Mouse (Mus musculus): ENCODE results near the gene Ybx2. TPM values are rescaled to one million over a fixed set of nuclear protein-coding genes. Genes with fewer than 3 reads are reported as not detected.

Ybx2 gene
- total and polyA plus RNA-seq, 3 experiments = 0.25 to 0.39 TPM; not detected in 1

- peak; percentile 85 for TF ChIP-seq ELF1 (IDR thresholded peaks at IDR 0.05; ENCODE audit: low read depth, low read length)
- TF ChIP-seq MYC (IDR thresholded peaks at IDR 0.05; ENCODE audit: low read depth, low read length) = no peak
- peak; percentile 70 for TF ChIP-seq ETS1 (conservative IDR thresholded peaks at IDR 0.05; ENCODE audit: low read depth, low read length)
- peak; percentile 34; the same call in 1 of the 2 replicates for TF ChIP-seq JUN (IDR thresholded peaks at IDR 0.05; ENCODE audit: insufficient read depth, low read depth, low read length)
- TF ChIP-seq CHD2 (IDR thresholded peaks at IDR 0.05; ENCODE audit: low read length) = no peak
- TF ChIP-seq USF2 (conservative IDR thresholded peaks at IDR 0.05; ENCODE audit: low read depth, low read length) = no peak
- TF ChIP-seq EP300 (IDR thresholded peaks at IDR 0.05; ENCODE audit: low read length) = no peak
- TF ChIP-seq MEF2A (IDR thresholded peaks at IDR 0.05; ENCODE audit: borderline replicate concordance, low read depth, low read length) = no peak
- peak; percentile 52; the same call in 1 of the 2 replicates for TF ChIP-seq IRF4 (IDR thresholded peaks at IDR 0.05; ENCODE audit: low read depth, low read length)
- no peak for TF ChIP-seq ZC3H11A (IDR thresholded peaks at IDR 0.05; ENCODE audit: low read depth, low read length)
- peak; percentile 89 for TF ChIP-seq SIN3A (IDR thresholded peaks at IDR 0.05; ENCODE audit: low read length)
- peak; percentile 85 for TF ChIP-seq ZNF384 (IDR thresholded peaks at IDR 0.05; ENCODE audit: low read depth, low read length)
- TF ChIP-seq NELFE (IDR thresholded peaks at IDR 0.05; ENCODE audit: low read depth, low read length) = peak; percentile 72
Measured at GRCm38 (mm10) chr11:69980196-69981140, 44.9 kb downstream of the Ybx2 start (continued).

- H3K36me3 ChIP-seq (replicated peaks in 1 of 2; ENCODE audit: control insufficient read depth in 1 of 2, insufficient read depth in 1 of 2, low read length in 1 of 2) = peaks cover 29 to 57% of the 10 kb centered on the region in 2 experiments
- peaks cover 2% of the 10 kb centered on the region for H3K9me3 ChIP-seq (replicated peaks; ENCODE audit: low read length)
- H3K4me1 ChIP-seq (ENCODE audit: control insufficient read depth in 1 of 2, insufficient read depth in 2 of 2) = peaks cover 5 to 33% of the 10 kb centered on the region in 2 experiments
- no peaks in the 10 kb centered on the region for H3K27me3 ChIP-seq (replicated peaks)
- peaks cover 45% of the 10 kb centered on the region for H3K79me2 ChIP-seq (replicated peaks; ENCODE audit: control insufficient read depth, extremely low read depth, insufficient read depth, poor library complexity, severe bottlenecking)
- TF ChIP-seq BHLHE40 (IDR thresholded peaks at IDR 0.05; ENCODE audit: low read depth, low read length) = 0 out of 2 replicates have a peak, but pooled peaks have one; percentile 4
- TF ChIP-seq IRF4 (IDR thresholded peaks at IDR 0.05; ENCODE audit: low read depth, low read length) = 0 out of 2 replicates have a peak, but pooled peaks have one; percentile 10
- peak; percentile 55; the same call in 1 of the 2 replicates for TF ChIP-seq SIN3A (IDR thresholded peaks at IDR 0.05; ENCODE audit: low read length)
- TF ChIP-seq MXI1 (IDR thresholded peaks at IDR 0.05; ENCODE audit: low read depth, low read length) = peak; percentile 22; the same call in 1 of the 2 replicates
- TF ChIP-seq CHD1 (IDR thresholded peaks at IDR 0.05; ENCODE audit: low read depth, low read length) = no peak
- TF ChIP-seq CTCF (conservative IDR thresholded peaks at IDR 0.05 in 1 of 2, IDR thresholded peaks at IDR 0.05 in 1 of 2; ENCODE audit: low read depth in 2 of 2, low read length in 2 of 2) = no peak
- TF ChIP-seq RCOR1 (conservative IDR thresholded peaks at IDR 0.05; ENCODE audit: low read depth, low read length) = no peak
- TF ChIP-seq TCF12 (IDR thresholded peaks at IDR 0.05; ENCODE audit: low read depth, low read length) = peak; percentile 52; the same call in 1 of the 2 replicates
- peak within 1 kb of the TSS; percentile 71 for H3K27ac ChIP-seq (ENCODE audit: insufficient read depth, low read depth)
- H3K9ac ChIP-seq (ENCODE audit: insufficient read depth, low read depth) = peak within 1 kb of the TSS; percentile 89
- dilution Hi-C loops (cut with MboI; ENCODE audit: extremely low pct_ligation_motif_present, extremely low pct_unique_long_range_greater_than_20kb, low sequenced_read_pairs) (no loop called here), in situ Hi-C loops (cut with MboI; ENCODE audit: low pct_ligation_motif_present, low pct_unique_long_range_greater_than_20kb, low sequenced_read_pairs) (no loop called here)
- peak within 1 kb of the TSS; percentile 76 to 98 (median 82) for H3K4me3 ChIP-seq (replicated peaks in 1 of 3; ENCODE audit: low read depth in 2 of 3, low read length in 2 of 3, poor library complexity in 1 of 3)
- peak within 1 kb of the TSS; percentile 91 for H3K4me2 ChIP-seq (ENCODE audit: insufficient read depth, low read depth, poor library complexity, severe bottlenecking)
- no peak for DNase-seq (ENCODE audit: extremely low read depth)
Measured at GRCm38 (mm10) chr11:69981141-69981762, 45.7 kb downstream of the Ybx2 start, which contains the start of gene Ctdnep1. Gene Ctdnep1 (plus strand): TSS chr11:69981156.

Data from CH12.LX (cell line).